Mouse (Mus musculus) granulocyte monocyte progenitor cell, adult 5-6 weeks (primary cell): Measurements from ENCODE around the gene Ubald1. TPM values are rescaled to one million over a fixed set of nuclear protein-coding genes. Genes with fewer than 3 reads are reported as not detected.

Experiments used
- ATAC-seq: replicated peaks from 2 replicates; pipeline ENCODE4 v1.8.0; 2016; ENCODE audit warnings: mild to moderate bottlenecking, moderate TSS enrichment, inconsistent platforms; ENCODE audit not compliant: poor library complexity, severe bottlenecking
- total RNA-seq, 2 experiments: library from RNA; stranded (forward) in 1 of 2; stranded (reverse) in 1 of 2; fragments of 200-712, 200-1000 nt in 1 of 2; fragments of >200 nt in 1 of 2; fragmentation: Nextera tagmentation in 1 of 2; gene quantifications; 2 replicates each; pipeline ENCODE4 v1.2.3; 2014 to 2017

Ubald1 gene
- total RNA-seq, 2 experiments from 2014 or later = 11.4 to 39.8 TPM

- no peak for ATAC-seq
Observed at GRCm38 (mm10) chr16:4829271-4829900, 50.7 kb downstream of the Ubald1 start.

GRCm38 (mm10) chr16:4827639-4828038, 52.5 kb downstream of the Ubald1 start:
- no peak for ATAC-seq

Other genes starting within 250 kb of the Ubald1 start
- gene Vasn, start 240.4 kb downstream of the Ubald1 start, total RNA-seq (2014; fragmentation: Nextera tagmentation) = not detected in 2 replicates
- gene Vasn, start 240.4 kb downstream of the Ubald1 start, total RNA-seq (2017) = 0.67 TPM in 1 of 2 replicates, not detected in the other
- 41.9 and 45.8 TPM in 2 replicates for gene Dnaja3, start 240.3 kb downstream of the Ubald1 start, total RNA-seq (2014; fragmentation: Nextera tagmentation)
- gene Dnaja3, start 240.3 kb downstream of the Ubald1 start, total RNA-seq (2017) = 60.9 and 66.4 TPM in 2 replicates
- gene Coro7, start 200.5 kb downstream of the Ubald1 start, total RNA-seq (2014; fragmentation: Nextera tagmentation) = 115 and 187 TPM in 2 replicates
- gene Coro7, start 200.5 kb downstream of the Ubald1 start, total RNA-seq (2017) = 39.8 and 58.1 TPM in 2 replicates
- 50.8 and 61.6 TPM in 2 replicates for gene Nmral1, start 161.0 kb downstream of the Ubald1 start, total RNA-seq (2014; fragmentation: Nextera tagmentation)
- 75.7 and 82.9 TPM in 2 replicates for gene Nmral1, start 161.0 kb downstream of the Ubald1 start, total RNA-seq (2017)
- gene Hmox2, start 154.0 kb downstream of the Ubald1 start, total RNA-seq (2014; fragmentation: Nextera tagmentation) = 70.2 and 73.0 TPM in 2 replicates
- 77.2 and 95.9 TPM in 2 replicates for gene Hmox2, start 154.0 kb downstream of the Ubald1 start, total RNA-seq (2017)
- 22.2 and 26.0 TPM in 2 replicates for gene Cdip1, start 90.0 kb downstream of the Ubald1 start, total RNA-seq (2014; fragmentation: Nextera tagmentation)
- 11.4 and 13.1 TPM in 2 replicates for gene Cdip1, start 90.0 kb downstream of the Ubald1 start, total RNA-seq (2017)
- gene 4930562C15Rik, start 44.9 kb downstream of the Ubald1 start, total RNA-seq (2014; fragmentation: Nextera tagmentation) = not detected in 2 replicates
- gene 4930562C15Rik, start 44.9 kb downstream of the Ubald1 start, total RNA-seq (2017) = 0.65 TPM in 1 of 2 replicates, not detected in the other
- gene Mgrn1, start 5.9 kb upstream of the Ubald1 start, total RNA-seq (2014; fragmentation: Nextera tagmentation) = 28.3 and 33.5 TPM in 2 replicates
- 16.6 and 21.6 TPM in 2 replicates for gene Mgrn1, start 5.9 kb upstream of the Ubald1 start, total RNA-seq (2017)
- gene Nudt16l1, start 58.4 kb upstream of the Ubald1 start, total RNA-seq (2014; fragmentation: Nextera tagmentation) = 45.1 and 51.5 TPM in 2 replicates
- gene Nudt16l1, start 58.4 kb upstream of the Ubald1 start, total RNA-seq (2017) = 13.2 and 15.8 TPM in 2 replicates
- gene Anks3, start 83.9 kb upstream of the Ubald1 start, total RNA-seq (2014; fragmentation: Nextera tagmentation) = 34.2 and 72.9 TPM in 2 replicates
- gene Anks3, start 83.9 kb upstream of the Ubald1 start, total RNA-seq (2017) = 19.3 and 34.8 TPM in 2 replicates
- not detected in 2 replicates for gene Sept12, start 117.5 kb upstream of the Ubald1 start, total RNA-seq (2014; fragmentation: Nextera tagmentation)
- gene Sept12, start 117.5 kb upstream of the Ubald1 start, total RNA-seq (2017) = not detected in 2 replicates
- gene Smim22, start 127.0 kb upstream of the Ubald1 start, total RNA-seq (2014; fragmentation: Nextera tagmentation) = not detected in 2 replicates
- not detected in 2 replicates for gene Smim22, start 127.0 kb upstream of the Ubald1 start, total RNA-seq (2017)
- gene Rogdi, start 133.2 kb upstream of the Ubald1 start, total RNA-seq (2014; fragmentation: Nextera tagmentation) = 61.2 and 81.6 TPM in 2 replicates
- gene Rogdi, start 133.2 kb upstream of the Ubald1 start, total RNA-seq (2017) = 17.9 and 20.2 TPM in 2 replicates
- gene Glyr1, start 169.5 kb upstream of the Ubald1 start, total RNA-seq (2014; fragmentation: Nextera tagmentation) = 96.9 and 97.4 TPM in 2 replicates
- 103 and 105 TPM in 2 replicates for gene Glyr1, start 169.5 kb upstream of the Ubald1 start, total RNA-seq (2017)
- gene Ubn1, start 169.7 kb upstream of the Ubald1 start, total RNA-seq (2014; fragmentation: Nextera tagmentation) = 51.8 and 54.2 TPM in 2 replicates
- 44.3 and 48.4 TPM in 2 replicates for gene Ubn1, start 169.7 kb upstream of the Ubald1 start, total RNA-seq (2017)